Mouse (Mus musculus) lung, adult 2 months (tissue): ENCODE data around the gene Reep1.

Experiments used
- CTCF ChIP-seq: fragments of 200-500 bp; IDR thresholded peaks from 2 replicates; pipeline ENCODE4 v1.5.1; 2011; ENCODE audit warnings: mild to moderate bottlenecking, low read length, control low read depth; ENCODE audit not compliant: insufficient read depth
- POLR2A ChIP-seq: fragments of 200-500 bp; IDR thresholded peaks from 2 replicates; pipeline ENCODE4 v1.6.1; 2011; ENCODE audit warnings: low read depth, mild to moderate bottlenecking, control low read depth, low read length, borderline replicate concordance; ENCODE audit errors: extremely low read depth

DNA sequence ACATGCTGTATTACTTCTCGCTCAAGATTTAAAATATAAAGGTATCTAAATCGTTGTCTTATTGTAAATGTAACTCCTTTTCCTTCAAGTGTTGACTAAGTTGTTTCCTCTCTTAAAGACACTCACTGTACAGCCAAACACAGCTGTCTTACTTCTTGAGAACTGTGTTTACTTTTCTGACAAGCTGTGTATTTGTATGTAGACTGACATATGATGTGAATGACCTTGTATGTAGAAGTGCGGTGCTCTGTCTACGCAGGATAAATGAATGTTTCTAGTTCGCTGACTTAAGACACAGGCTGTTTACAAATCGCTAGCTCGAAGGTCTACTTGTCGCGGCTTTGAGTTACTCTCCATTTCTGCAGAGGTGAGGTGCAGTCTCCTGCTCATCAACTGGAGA, 102.5 kb downstream of the Reep1 start:
- TF ChIP-seq CTCF = no peak
- no peak for TF ChIP-seq POLR2A
